Mouse (Mus musculus) cerebral cortex, adult 2 months (tissue): ENCODE measurements around the gene Psmd13.

Source experiments
- WGBS: fragments of 180-500 bp; shearing (Covaris S2); methylation state at CpG from one replicate; pipeline ENCODE4 v1.1.7; 2018; 5-methylcytosine and 5-hydroxymethylcytosine counted together

Gene Psmd13

GRCm38 (mm10) chr7:140907131-140907530, 25.4 kb downstream of the Psmd13 start:
- WGBS: 78% methylated on average over 13 of the region's 13 CpGs

GRCm38 (mm10) chr7:140907697-140908096, 25.9 kb downstream of the Psmd13 start:
- WGBS: 88% methylated on average over 7 of the region's 7 CpGs

DNA sequence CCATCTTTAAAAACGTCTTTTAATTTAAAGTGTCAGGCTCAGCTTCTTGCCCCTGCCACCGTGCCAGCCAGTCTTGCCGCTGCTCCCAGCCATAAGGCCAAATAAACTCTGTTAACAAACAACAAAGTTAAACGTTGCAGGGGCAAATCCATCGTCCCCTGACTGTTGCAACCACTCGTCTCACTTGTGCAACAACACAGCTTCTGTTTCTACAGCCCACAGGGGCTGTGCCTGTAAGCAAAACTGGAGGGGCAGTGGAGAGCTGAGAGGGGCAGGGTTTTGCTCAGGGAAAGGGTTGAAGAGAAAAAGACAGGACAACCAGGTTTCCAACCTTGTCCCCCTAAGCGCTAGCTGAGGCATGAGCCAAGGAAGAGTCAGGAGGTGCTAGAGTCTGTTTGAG, 26.4 kb downstream of the Psmd13 start:
- WGBS: 68% methylated on average over 7 of the region's 7 CpGs

GRCm38 (mm10) chr7:140908634-140909107, 26.9 kb downstream of the Psmd13 start:
- WGBS: 2% methylated on average over 19 of the region's 19 CpGs

- WGBS: 30% methylated on average over 3 of the region's 3 CpGs
These were observed 30.5 kb downstream of the Psmd13 start for GRCm38 (mm10) chr7:140912293-140912692.

GRCm38 (mm10) chr7:140912846-140913482, 31.2 kb downstream of the Psmd13 start:
- 79% methylated on average over 5 of the region's 5 CpGs for WGBS

- WGBS: 89% methylated on average over 8 of the region's 8 CpGs
These were observed 32.4 kb downstream of the Psmd13 start for GRCm38 (mm10) chr7:140914031-140914690.

DNA sequence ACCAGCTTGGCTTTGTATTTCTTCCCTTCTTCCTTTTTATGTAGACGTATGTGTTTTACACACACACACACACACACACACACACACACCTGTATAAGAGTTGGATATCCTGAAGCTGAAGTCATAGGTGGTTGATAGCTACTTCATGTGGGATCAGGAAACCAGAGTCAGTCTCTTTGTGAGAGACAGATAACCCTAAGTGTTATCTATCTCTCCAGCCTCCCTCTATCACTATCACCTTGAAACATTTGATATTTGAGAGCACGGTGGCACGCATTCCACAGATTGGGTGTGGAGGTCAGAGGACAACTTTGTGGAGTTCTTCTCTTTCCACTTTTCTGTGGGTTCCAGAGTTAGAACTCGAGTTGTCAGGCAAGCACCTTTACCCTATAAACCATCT, 38.1 kb downstream of the Psmd13 start:
- 80% methylated on average over 4 of the region's 4 CpGs for WGBS

DNA sequence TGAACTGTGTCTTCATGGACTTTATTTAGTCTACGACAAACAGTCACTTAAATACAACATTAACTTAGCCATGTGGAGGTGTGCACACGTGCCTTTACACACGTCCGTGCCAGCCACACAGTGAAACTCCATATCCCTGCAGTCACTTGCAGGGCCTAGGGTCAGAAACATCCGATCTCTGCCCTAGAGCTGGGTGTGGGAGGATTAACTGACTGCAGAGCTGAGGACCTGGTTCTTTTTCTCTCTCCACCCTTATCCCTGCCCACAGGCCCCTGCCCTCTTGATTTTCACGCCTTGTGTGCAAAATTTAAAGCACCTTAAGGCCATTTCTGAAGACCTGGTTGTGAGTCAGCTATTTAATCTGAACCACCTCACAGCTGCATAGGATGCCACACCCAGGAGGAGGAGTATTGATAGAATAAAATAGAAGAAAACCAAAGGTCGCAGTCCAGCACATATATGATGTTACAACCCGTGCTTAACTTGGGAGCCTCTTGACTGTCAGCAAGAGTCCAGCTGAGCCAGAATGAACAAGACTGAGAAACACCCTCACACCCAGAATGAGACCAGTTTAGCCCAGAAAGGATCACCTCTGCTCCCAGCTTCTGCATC, 38.8 kb downstream of the Psmd13 start, which contains the start of gene Nlrp6:
Gene Nlrp6 (plus strand): TSS at position 485 of the 612 bp plus-strand sequence.
- WGBS: 89% methylated on average over 8 of the region's 8 CpGs

GRCm38 (mm10) chr7:140921225-140921975, 39.6 kb downstream of the Psmd13 start:
- WGBS: 53% methylated on average over 22 of the region's 22 CpGs

GRCm38 (mm10) chr7:140922398-140923069, 40.8 kb downstream of the Psmd13 start:
- under 1% methylated on average over 49 of the region's 49 CpGs for WGBS

GRCm38 (mm10) chr7:140923070-140923775, 41.5 kb downstream of the Psmd13 start:
- WGBS: 19% methylated on average over 30 of the region's 30 CpGs

DNA sequence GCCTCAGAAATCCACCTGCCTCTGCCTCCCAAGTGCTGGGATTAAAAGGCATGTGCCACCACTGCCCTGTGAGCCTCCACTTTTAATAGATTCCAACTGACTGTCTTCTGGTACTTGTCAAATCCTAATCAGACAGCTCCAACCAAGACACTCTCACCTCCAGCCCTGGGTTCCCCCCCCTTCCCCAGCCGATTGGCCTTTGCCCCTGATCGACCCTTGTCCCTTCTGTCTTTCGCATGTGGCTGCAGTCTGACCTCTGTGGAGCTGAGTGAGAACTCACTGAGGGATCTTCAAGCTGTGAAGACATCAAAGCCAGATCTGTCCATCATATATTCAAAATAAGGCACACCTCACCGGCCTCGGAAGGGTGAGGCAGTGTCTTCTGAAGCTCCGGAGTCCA, 45.4 kb downstream of the Psmd13 start:
- 92% methylated on average over 6 of the region's 6 CpGs for WGBS

DNA sequence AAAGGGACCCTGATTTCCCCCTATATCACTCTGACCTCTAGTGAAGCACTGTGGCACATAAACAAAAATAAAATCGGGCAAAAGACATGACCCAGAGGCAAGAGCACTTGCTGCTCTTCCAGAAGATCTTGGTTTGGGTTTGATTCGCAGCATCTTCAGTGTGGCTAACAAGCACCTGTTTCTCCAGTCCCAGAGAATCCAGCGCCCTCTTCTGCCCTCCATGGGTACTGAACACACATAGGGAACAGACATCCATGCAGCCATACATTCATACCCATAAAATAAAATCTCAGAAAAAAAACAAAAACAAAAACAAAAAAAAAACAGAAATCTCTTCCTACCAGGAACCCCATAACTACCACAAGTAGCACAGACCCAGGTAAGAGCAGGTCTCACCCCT, 56.7 kb downstream of the Psmd13 start:
- WGBS: 52% methylated on average over 3 of the region's 3 CpGs

DNA sequence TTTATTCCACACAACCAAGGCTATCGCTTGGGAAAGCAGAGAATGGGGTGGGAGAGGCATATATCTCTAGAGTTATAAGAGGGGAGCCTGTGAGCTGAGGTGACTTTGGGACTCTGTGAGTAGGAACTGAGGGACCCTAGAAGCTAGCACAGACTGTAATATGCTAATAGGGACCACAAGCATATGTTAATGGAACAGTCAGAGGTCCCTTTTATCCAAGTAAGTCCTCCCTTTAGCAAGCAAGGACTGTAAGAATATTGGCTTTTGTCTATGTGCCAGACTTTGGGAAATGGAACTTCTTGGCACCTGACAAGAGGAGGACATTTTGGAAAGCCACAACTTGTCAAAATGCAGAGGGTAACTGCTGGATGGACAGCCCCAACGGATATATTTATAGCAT, 57.1 kb downstream of the Psmd13 start:
- WGBS: 48% methylated on average over 2 of the region's 2 CpGs

- WGBS: 34% methylated on average over 8 of the region's 8 CpGs
These were observed 58.0 kb downstream of the Psmd13 start for GRCm38 (mm10) chr7:140939669-140940171.

GRCm38 (mm10) chr7:140941222-140942051, 59.7 kb downstream of the Psmd13 start, which contains the start of gene Pgghg:
Gene Pgghg (plus strand): TSS chr7:140941391.
- WGBS: 2% methylated on average over 33 of the region's 33 CpGs

DNA sequence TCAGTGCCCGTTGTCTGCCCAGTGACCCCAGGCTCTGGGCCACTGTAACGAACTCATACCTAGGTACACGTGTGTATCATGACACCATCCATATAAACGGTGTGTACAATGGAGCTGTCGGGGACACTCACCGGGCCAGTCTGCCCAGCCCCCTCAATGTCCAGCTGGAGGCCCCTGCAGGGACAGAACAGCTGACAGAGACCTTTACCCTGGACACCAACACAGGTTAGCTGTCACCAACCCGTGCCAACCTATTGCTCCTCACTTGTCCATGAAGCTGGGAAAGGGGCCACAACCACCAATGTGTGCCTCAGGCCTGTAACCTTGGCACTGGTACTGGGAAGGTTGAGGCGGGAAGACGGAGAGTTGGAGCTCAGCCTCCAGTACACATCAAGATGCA, 60.6 kb downstream of the Psmd13 start:
- WGBS: 69% methylated on average over 9 of the region's 9 CpGs

DNA sequence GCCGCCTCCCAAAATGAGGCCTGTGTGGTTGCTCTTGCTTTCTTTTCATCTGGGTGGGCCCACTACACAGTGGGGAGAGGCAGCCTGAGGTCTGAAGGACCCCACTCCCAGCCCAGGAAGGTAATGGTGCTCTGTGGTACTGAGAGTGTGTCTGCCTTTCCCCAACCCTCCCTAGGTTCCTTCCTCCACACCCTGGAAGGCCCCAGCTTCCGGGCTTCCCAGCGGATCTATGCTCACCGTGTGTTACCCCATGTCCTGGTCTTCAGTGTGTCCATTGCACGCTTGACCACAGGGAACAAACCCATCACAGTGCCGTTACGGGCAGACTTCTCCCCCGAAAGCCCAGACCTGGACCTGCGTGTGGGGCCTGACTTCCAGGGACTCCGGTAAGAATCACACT, 61.0 kb downstream of the Psmd13 start:
- 90% methylated on average over 10 of the region's 10 CpGs for WGBS

- 86% methylated on average over 4 of the region's 4 CpGs for WGBS
These were observed 61.6 kb downstream of the Psmd13 start for GRCm38 (mm10) chr7:140943356-140943755.
